9 mouse cellular contexts compared by ENCODE assay signal in genomic region chr17:32173166-32173565, GRCm38 (mm10). TPM values are rescaled to one million over a fixed set of nuclear protein-coding genes. Genes with fewer than 3 reads are reported as not detected.
DNase-seq lines count a peak whose midpoint lies in the region; ATAC-seq and TF ChIP-seq lines count a peak whose summit lies in the region.
"Had no signal": no experiment of that assay in that cellular context is flagged by ENCODE, and none has a peak within 500 bp of the region (broad histone marks: within the 10 kb centered on the region; RNA-seq: fewer than 3 reads in every experiment).

No protein-coding gene starts in this region.

- DNase-seq in adrenal gland, postnatal 10 days, result peak; percentile 74
- no peak for DNase-seq in limb, embryonic 10.5 days (ENCODE audit: low spot score)
- DNase-seq in layer of hippocampus, adult 11-12 months (ENCODE audit: low spot score), result no peak

- H3K9me3 ChIP-seq in heart, embryonic 16.5 days (replicated peaks; ENCODE audit: control insufficient read depth, low read length), result no peaks in the 10 kb centered on the region
- no peaks in the 10 kb centered on the region for H3K9me3 ChIP-seq in limb, embryonic 10.5 days (replicated peaks)

- no peaks in the 10 kb centered on the region for H3K36me3 ChIP-seq in C2C12 (ENCODE audit: control insufficient read depth, insufficient read depth)
- H3K36me3 ChIP-seq in heart, embryonic 16.5 days (ENCODE audit: control insufficient read depth, insufficient read depth), result no peaks in the 10 kb centered on the region
- no peaks in the 10 kb centered on the region for H3K36me3 ChIP-seq in limb, embryonic 10.5 days

- no peak for TF ChIP-seq CTCF in C2C12 (IDR thresholded peaks at IDR 0.05; ENCODE audit: control insufficient read depth, insufficient read depth, insufficient read length)

- peak overlapping the region; percentile 21; the same call in 1 of the 2 replicates for H3K27ac ChIP-seq in heart, embryonic 16.5 days (ENCODE audit: low read length)
- peak overlapping the region; percentile 5; the same call in 1 of the 2 replicates for H3K27ac ChIP-seq in limb, embryonic 10.5 days
- H3K27ac ChIP-seq: hindbrain, embryonic 14.5 days; macrophage had no signal

- H3K79me2 ChIP-seq in C2C12 (ENCODE audit: control insufficient read depth, insufficient read depth), result no peaks in the 10 kb centered on the region

- peaks cover 6% of the 10 kb centered on the region; the same call in 1 of the 2 replicates for H3K4me1 ChIP-seq in heart, embryonic 16.5 days (ENCODE audit: control insufficient read depth, insufficient read depth, low read length)
- peaks cover 5% of the 10 kb centered on the region; the same call in 1 of the 2 replicates for H3K4me1 ChIP-seq in limb, embryonic 10.5 days

- no peak overlapping the region for H3K4me2 ChIP-seq in heart, embryonic 16.5 days (ENCODE audit: low read depth, low read length)
- H3K4me2 ChIP-seq: hindbrain, embryonic 14.5 days had no signal

- no peaks in the 10 kb centered on the region for H3K27me3 ChIP-seq in C2C12 (ENCODE audit: control insufficient read depth, insufficient read depth, insufficient read length)
- no peaks in the 10 kb centered on the region for H3K27me3 ChIP-seq in heart, embryonic 16.5 days (ENCODE audit: control insufficient read depth, insufficient read depth, low read length)
- H3K27me3 ChIP-seq in limb, embryonic 10.5 days (ENCODE audit: low read depth, poor library complexity, severe bottlenecking), result no peaks in the 10 kb centered on the region

- no peak overlapping the region for H3ac ChIP-seq in C2C12 (ENCODE audit: control insufficient read depth, insufficient read length, low read depth)

- H3K9ac ChIP-seq in heart, embryonic 16.5 days (ENCODE audit: low read length), result no peak overlapping the region
- H3K9ac ChIP-seq: hindbrain, embryonic 14.5 days had no signal

- no peaks in the 10 kb centered on the region for H3K79me3 ChIP-seq in C2C12 (ENCODE audit: low read depth)

- no peak overlapping the region for H3K4me3 ChIP-seq in C2C12 (ENCODE audit: insufficient read depth, poor library complexity, severe bottlenecking)
- no peak overlapping the region for H3K4me3 ChIP-seq in heart, embryonic 16.5 days (ENCODE audit: low read length)
- H3K4me3 ChIP-seq in limb, embryonic 10.5 days, result no peak overlapping the region

- peak; percentile 79 for ATAC-seq in heart, embryonic 16.5 days (replicated peaks; ENCODE audit: extremely low read depth, insufficient read depth, low FRiP score)
- ATAC-seq in CD4-positive, CD25-positive, alpha-beta regulatory T cell, adult 4 months, result no peak
- ATAC-seq in megakaryocyte progenitor cell, adult 5-6 weeks (replicated peaks; ENCODE audit: poor library complexity), result no peak

- WGBS in heart, embryonic 16.5 days, result 46% methylated on average over 7 of the region's 7 CpGs
- WGBS in limb, embryonic 10.5 days, result 73% methylated on average over 7 of the region's 7 CpGs

TF ChIP-seq in C2C12, 6 proteins besides CTCF, POLR2A, EP300 and RAD21:
- TF ChIP-seq USF1 (IDR thresholded peaks at IDR 0.05; ENCODE audit: low read depth) (no peak), CEBPB (IDR thresholded peaks at IDR 0.05; ENCODE audit: low read depth) (no peak), MYOD1 (IDR thresholded peaks at IDR 0.05; ENCODE audit: control insufficient read depth, insufficient read length, low read depth) (peak; percentile 56)
TF ChIP-seq in C2C12: peak in this region for 1.

RNA-seq across cellular contexts. Expression of gene Notch3, which starts 6.5 kb away (rescaled TPM):
- polyA plus RNA-seq in C2C12 (2012; fragmentation: generic; extraction: Trizol), result 14.8 TPM
- 10 to 100 TPM; 24.9 to 31.7 TPM for total RNA-seq in adrenal gland, postnatal 10 days (2021)
- 8.6 and 8.9 TPM in 2 replicates for polyA plus RNA-seq in heart, embryonic 16.5 days (2015; fragmentation: Nextera tagmentation; extraction: Ambion mirVana)
- 23.8 and 32.1 TPM in 2 replicates for polyA plus RNA-seq in limb, embryonic 10.5 days (2016; fragmentation: Nextera tagmentation; extraction: Ambion mirVana)
- under 1 TPM in 1 of 2 experiments, not detected in 1; 0.05 TPM for polyA plus RNA-seq in CD4-positive, CD25-positive, alpha-beta regulatory T cell, adult 4 months (2017; shearing (Covaris generic))
- 0.02 TPM in 1 of 2 replicates, not detected in the other for total RNA-seq in megakaryocyte progenitor cell, adult 5-6 weeks (2015)
- not detected in 2 replicates for total RNA-seq in megakaryocyte progenitor cell, adult 5-6 weeks (2017)
- polyA plus RNA-seq: macrophage had no signal

RNA-seq across cellular contexts. Expression of gene Ephx3, which starts 16.2 kb away (rescaled TPM):
- polyA plus RNA-seq in C2C12 (2012; fragmentation: generic; extraction: Trizol), result 0.12 TPM
- under 1 TPM in 1 of 2 experiments, not detected in 1; 0.42 TPM for total RNA-seq in adrenal gland, postnatal 10 days (2021)
- 0.20 and 0.85 TPM in 2 replicates for polyA plus RNA-seq in heart, embryonic 16.5 days (2015; fragmentation: Nextera tagmentation; extraction: Ambion mirVana)
- polyA plus RNA-seq in limb, embryonic 10.5 days (2016; fragmentation: Nextera tagmentation; extraction: Ambion mirVana), result 0.11 TPM in 1 of 2 replicates, not detected in the other
- under 1 TPM in 1 of 2 experiments, not detected in 1; 0.22 TPM for polyA plus RNA-seq in CD4-positive, CD25-positive, alpha-beta regulatory T cell, adult 4 months (2017; shearing (Covaris generic))
- 0.20 TPM in 1 of 2 replicates, not detected in the other for total RNA-seq in megakaryocyte progenitor cell, adult 5-6 weeks (2015)
- not detected in 2 replicates for total RNA-seq in megakaryocyte progenitor cell, adult 5-6 weeks (2017)
- polyA plus RNA-seq: macrophage had no signal
